Mouse (Mus musculus): ENCODE data around the gene Rps17. TPM values are rescaled to one million over a fixed set of nuclear protein-coding genes. Genes with fewer than 3 reads are reported as not detected.

Gene Rps17
- polyA plus RNA-seq, 1 experiment from 2014 or later = 1,270 TPM

DNA sequence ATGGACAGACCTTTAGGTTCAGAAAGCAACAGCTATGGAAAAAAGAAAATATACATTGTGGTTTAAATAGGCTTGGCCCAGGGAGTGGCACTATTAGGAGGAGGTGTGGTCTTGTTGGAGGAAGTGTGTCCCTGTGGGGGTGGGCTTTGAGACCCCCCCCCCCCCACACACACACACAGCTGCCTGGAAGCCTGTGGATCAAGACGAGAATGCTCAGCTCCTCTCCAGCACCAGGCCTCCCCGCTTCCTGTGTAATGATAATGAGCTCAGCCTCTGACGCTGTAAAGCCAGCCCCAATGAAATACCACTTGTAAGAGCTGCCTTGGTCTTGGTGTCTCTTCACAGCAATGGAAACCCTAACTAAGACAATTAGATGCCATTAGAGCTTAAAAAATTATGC lies 14.3 kb downstream of the Rps17 start:
- Histone ChIP-seq H3K27ac (no peak overlapping the region), H3K27me3 (no peaks in the 10 kb centered on the region), H3K9ac (no peak overlapping the region), H3K36me3 (peaks cover 57% of the 10 kb centered on the region), H3K4me3 (no peak overlapping the region), H3K4me2 (replicated peaks) (no peak overlapping the region), H3K4me1 (no peaks in the 10 kb centered on the region), H3K9me3 (no peaks in the 10 kb centered on the region)
- 17% methylated on average over 3 of the region's 3 CpGs for WGBS
- no peak for ATAC-seq (ENCODE audit: low FRiP score, low read depth)

DNA sequence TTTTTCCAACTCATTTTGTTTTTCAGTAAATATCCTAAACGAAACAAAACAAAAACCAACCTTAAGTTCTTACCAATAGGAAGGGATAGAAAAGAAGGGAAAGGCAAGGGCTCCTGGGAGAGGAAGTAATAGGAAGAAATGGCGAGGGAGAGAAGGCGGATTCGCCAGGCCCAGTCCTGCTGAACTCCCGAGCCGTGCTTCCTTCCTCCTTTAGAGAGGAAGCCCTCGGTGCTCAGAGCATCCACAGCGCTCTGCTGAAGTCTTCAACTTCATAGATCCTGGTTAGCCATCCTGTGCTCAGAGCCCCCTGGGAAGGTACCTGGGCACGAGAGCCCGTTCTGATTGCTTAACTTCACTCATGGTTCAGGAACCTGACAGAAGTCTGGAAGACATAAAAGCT lies 17.4 kb downstream of the Rps17 start:
- 80% methylated on average over 10 of the region's 10 CpGs for WGBS
- Histone ChIP-seq H3K4me1 (no peaks in the 10 kb centered on the region), H3K27me3 (no peaks in the 10 kb centered on the region), H3K4me2 (replicated peaks) (no peak overlapping the region), H3K27ac (no peak overlapping the region), H3K9me3 (no peaks in the 10 kb centered on the region), H3K36me3 (peaks cover 37% of the 10 kb centered on the region), H3K9ac (no peak overlapping the region), H3K4me3 (no peak overlapping the region)
- no peak for ATAC-seq (ENCODE audit: low FRiP score, low read depth)

DNA sequence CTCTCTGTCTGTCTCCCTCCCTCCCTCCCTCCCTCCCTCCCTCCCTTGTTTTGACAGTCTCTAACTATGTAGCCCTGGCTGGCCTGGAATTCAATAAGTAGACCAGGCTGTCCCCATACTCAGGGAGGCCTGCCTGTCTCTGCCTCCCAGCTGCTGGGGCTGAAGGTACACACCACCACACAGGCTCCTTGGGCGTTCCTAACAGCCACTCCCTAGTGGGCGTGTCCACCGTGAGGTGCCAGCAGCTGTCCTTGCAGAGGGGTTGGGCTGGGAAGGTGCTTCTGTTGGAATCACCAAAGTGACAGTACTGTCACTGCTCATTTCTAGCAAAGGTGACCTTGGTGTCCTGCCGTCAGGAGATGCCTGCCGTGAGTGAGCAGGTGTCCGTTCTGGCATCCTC lies 18.2 kb downstream of the Rps17 start:
- Histone ChIP-seq H3K27ac (no peak overlapping the region), H3K36me3 (peaks cover 29% of the 10 kb centered on the region)
- WGBS = 80% methylated on average over 6 of the region's 6 CpGs

DNA sequence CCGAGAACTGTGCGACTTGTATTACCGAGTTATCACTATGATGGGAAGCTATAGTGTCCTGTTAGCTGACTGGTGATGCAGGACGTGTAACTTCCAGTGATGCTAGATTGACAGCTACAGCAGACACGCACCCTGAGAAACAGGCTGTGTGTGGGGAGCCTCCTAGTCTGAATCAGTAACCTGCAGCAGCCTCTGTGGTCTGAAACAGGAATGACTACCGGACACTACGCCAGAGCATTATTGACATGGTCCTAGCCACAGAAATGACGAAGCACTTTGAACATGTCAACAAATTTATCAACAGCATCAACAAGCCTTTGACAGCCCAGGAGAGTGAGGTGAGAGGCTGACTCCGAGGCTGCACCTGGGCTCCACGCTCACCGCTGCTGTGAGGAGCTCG lies 19.0 kb downstream of the Rps17 start:
- Histone ChIP-seq H3K4me1 (peaks cover 3% of the 10 kb centered on the region; the same call in 1 of the 2 replicates), H3K4me3 (no peak overlapping the region), H3K27ac (no peak overlapping the region), H3K27me3 (no peaks in the 10 kb centered on the region), H3K9me3 (no peaks in the 10 kb centered on the region), H3K36me3 (peaks cover 26% of the 10 kb centered on the region), H3K4me2 (replicated peaks) (no peak overlapping the region), H3K9ac (no peak overlapping the region)
- WGBS = 87% methylated on average over 12 of the region's 12 CpGs
- ATAC-seq (ENCODE audit: low FRiP score, low read depth) = no peak

More for the DNA sequence above, 18.2 kb downstream of the Rps17 start:
- Histone ChIP-seq H3K9me3 (no peaks in the 10 kb centered on the region), H3K4me3 (no peak overlapping the region), H3K9ac (no peak overlapping the region), H3K4me2 (replicated peaks) (no peak overlapping the region), H3K27me3 (no peaks in the 10 kb centered on the region), H3K4me1 (no peaks in the 10 kb centered on the region)
- ATAC-seq (ENCODE audit: low FRiP score, low read depth) = no peak

DNA sequence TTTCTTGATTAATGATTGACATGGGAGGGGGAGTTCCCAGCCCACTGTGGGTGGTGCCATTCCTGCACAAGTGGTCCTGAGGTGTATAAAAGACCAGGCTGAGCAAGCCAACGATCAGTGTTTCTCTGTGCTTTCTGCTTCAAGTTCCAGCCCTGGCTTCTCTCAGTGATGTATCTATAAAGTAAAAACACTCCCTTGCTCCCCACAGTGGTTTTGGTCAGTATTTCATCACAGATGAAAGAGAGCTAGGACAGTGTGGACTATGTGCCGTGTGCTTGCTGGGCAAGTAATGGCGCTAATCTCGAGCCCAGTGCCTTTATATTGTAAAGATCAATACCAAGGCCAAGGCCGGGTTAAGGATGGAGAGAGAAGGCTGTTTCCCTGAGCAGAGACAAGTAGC lies 23.3 kb downstream of the Rps17 start:
- H3K27ac ChIP-seq = no peak overlapping the region
- H3K4me2 ChIP-seq (replicated peaks) = no peak overlapping the region
- H3K9me3 ChIP-seq = no peaks in the 10 kb centered on the region
- H3K36me3 ChIP-seq = 0 out of 2 replicates have a peak, but pooled peaks cover under 1% of the 10 kb centered on the region
- 82% methylated on average over 5 of the region's 5 CpGs for WGBS
- H3K9ac ChIP-seq = no peak overlapping the region
- H3K4me1 ChIP-seq = peaks cover 9% of the 10 kb centered on the region; the same call in 1 of the 2 replicates
- no peak overlapping the region for H3K4me3 ChIP-seq
- ATAC-seq (ENCODE audit: low FRiP score, low read depth) = no peak
- no peaks in the 10 kb centered on the region for H3K27me3 ChIP-seq

DNA sequence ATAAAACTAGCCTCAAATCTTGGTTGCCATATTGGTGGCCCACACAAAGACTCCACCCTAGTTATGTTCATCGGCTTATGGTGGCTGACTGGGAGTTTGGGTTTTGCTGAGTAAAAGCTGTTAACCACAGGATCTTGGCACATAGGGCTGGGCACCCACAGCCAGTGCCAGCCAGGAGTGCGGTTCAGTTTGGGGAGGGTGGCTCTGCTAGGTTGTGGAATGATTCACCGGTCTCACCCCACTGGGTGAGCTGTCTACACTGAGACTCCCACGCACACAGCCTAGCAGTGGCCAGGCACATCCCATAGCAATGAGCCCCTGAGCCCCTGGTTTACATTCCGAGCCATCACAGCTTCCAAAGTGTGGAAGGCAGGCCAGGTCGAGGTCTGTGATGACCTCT lies 25.3 kb downstream of the Rps17 start:
- Histone ChIP-seq H3K4me3 (no peak overlapping the region), H3K4me2 (replicated peaks) (no peak overlapping the region), H3K27me3 (no peaks in the 10 kb centered on the region), H3K9ac (no peak overlapping the region), H3K4me1 (peaks cover 9% of the 10 kb centered on the region; the same call in 1 of the 2 replicates), H3K36me3 (no peaks in the 10 kb centered on the region), H3K27ac (no peak overlapping the region), H3K9me3 (no peaks in the 10 kb centered on the region)
- WGBS = 73% methylated on average over 6 of the region's 6 CpGs
- ATAC-seq (ENCODE audit: low FRiP score, low read depth) = no peak

DNA sequence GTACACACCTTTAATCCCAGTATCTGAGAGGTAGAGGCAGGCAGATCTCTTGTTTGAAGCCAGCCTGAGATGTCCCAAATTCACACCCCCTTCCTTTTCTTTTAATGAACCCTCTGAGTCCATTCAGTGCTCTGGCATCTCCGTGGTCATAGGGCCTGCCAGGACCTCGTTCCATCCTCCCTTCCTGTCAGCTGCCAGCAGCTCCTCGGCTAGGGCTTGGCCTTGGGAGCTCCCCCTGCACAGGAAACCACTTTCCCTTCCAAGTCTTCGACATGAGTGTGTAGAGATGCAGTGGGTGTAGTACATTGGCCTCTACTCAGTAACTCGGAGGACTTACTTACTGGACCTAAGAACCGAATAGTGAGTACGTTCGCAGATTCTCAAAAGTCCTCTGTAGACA lies 29.5 kb downstream of the Rps17 start:
- no peak overlapping the region for H3K4me3 ChIP-seq
- ATAC-seq (ENCODE audit: low FRiP score, low read depth) = no peak
- no peaks in the 10 kb centered on the region for H3K27me3 ChIP-seq
- H3K4me2 ChIP-seq (replicated peaks) = no peak overlapping the region
- H3K4me1 ChIP-seq = 0 out of 2 replicates have a peak, but pooled peaks cover 3% of the 10 kb centered on the region
- no peak overlapping the region for H3K9ac ChIP-seq
- 65% methylated on average over 8 of the region's 8 CpGs for WGBS
- H3K9me3 ChIP-seq = no peaks in the 10 kb centered on the region
- H3K36me3 ChIP-seq = no peaks in the 10 kb centered on the region
- H3K27ac ChIP-seq = no peak overlapping the region

DNA sequence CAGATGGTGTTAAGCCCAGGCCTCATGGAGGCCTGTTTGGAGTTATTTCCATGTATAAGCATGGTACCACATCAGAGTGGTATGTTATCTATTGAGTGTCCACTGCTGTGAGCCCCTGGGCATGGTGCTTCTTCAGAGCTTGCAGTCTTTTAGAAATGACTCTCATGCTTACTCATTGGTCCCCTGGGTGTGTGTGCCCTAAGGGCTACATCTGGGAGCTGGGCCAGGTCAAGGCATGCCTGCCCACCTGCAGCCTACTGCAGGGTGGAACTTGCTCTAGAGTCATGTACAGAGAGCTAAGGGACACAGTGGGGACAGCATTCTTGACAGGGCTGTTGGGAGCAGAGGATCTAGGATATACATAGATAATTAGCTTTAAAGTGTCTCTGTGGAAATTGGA lies 33.5 kb downstream of the Rps17 start:
- Histone ChIP-seq H3K36me3 (no peaks in the 10 kb centered on the region), H3K9me3 (no peaks in the 10 kb centered on the region), H3K4me2 (replicated peaks) (no peak overlapping the region), H3K27me3 (no peaks in the 10 kb centered on the region), H3K27ac (no peak overlapping the region), H3K9ac (no peak overlapping the region), H3K4me3 (no peak overlapping the region), H3K4me1 (no peaks in the 10 kb centered on the region)
- no peak for ATAC-seq (ENCODE audit: low FRiP score, low read depth)

DNA sequence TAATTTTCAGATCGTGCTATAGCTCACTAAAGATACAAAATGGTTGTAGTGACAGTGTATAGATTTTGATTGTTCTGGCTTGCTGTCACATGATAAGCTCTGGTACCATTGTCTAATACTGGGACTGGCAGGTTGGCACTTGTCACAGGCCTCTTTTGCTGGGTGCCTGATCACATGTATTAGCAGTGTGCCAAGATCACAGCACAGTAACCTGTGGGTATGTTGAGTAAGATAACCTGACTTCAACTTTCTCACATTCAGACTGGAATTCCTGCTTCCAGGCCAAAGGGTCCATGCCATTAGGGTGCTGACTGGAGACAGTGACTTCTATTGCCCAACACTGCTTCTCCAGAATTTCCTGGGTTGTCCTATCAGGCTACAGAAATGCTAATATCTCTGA lies 33.9 kb downstream of the Rps17 start:
- H3K4me2 ChIP-seq (replicated peaks) = no peak overlapping the region
- H3K27me3 ChIP-seq = no peaks in the 10 kb centered on the region
- WGBS = 88% methylated on average over 1 of the region's 1 CpGs
- no peak overlapping the region for H3K27ac ChIP-seq
- H3K36me3 ChIP-seq = no peaks in the 10 kb centered on the region
- no peak overlapping the region for H3K9ac ChIP-seq
- no peaks in the 10 kb centered on the region for H3K4me1 ChIP-seq
- ATAC-seq (ENCODE audit: low FRiP score, low read depth) = no peak
- no peak overlapping the region for H3K4me3 ChIP-seq
- no peaks in the 10 kb centered on the region for H3K9me3 ChIP-seq

DNA sequence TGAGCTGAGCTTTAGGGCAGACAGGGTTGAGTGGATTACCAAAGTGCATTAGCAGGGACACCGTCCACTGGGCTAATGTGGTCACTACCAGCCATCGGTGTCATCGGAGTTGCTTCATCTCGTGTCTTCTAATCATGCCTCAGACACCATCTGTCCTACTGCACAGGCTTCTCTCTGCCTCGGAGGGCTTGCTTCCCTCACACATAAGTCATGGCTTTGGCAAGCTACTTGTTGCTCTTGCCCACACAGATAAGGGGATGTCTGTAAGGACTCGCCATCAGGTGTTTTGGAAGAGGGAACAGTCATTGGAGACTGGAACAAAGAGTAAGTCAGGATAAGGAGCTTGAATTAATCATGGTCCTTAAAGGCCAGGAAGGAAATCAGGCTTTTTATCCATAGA lies 35.8 kb downstream of the Rps17 start:
- H3K4me2 ChIP-seq (replicated peaks) = no peak overlapping the region
- H3K9me3 ChIP-seq = no peaks in the 10 kb centered on the region
- no peaks in the 10 kb centered on the region for H3K36me3 ChIP-seq
- H3K9ac ChIP-seq = no peak overlapping the region
- WGBS = 88% methylated on average over 6 of the region's 6 CpGs
- H3K27me3 ChIP-seq = no peaks in the 10 kb centered on the region
- ATAC-seq (ENCODE audit: low FRiP score, low read depth) = no peak
- H3K4me1 ChIP-seq = no peaks in the 10 kb centered on the region
- no peak overlapping the region for H3K27ac ChIP-seq
- H3K4me3 ChIP-seq = no peak overlapping the region

DNA sequence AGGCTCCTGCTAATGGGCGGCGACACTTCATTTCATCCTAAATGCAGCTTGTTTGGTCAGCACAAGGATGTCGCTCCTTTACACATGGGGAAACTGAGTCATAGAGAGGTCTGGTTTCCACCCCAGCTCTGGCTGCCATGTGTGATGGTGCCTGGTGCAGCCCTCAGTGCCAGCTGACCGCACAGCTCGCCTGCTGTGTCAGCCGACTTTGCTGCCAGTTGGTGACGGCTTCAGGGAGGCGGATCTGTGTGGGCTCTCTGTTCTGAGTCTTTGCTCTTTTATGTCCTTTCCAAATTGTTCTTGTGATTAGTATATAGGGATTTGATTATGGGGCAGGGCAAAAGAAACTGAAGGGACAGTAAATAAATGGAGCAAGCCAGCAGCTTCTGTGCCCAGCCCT lies 37.3 kb downstream of the Rps17 start:
- no peaks in the 10 kb centered on the region for H3K4me1 ChIP-seq
- H3K27me3 ChIP-seq = no peaks in the 10 kb centered on the region
- H3K27ac ChIP-seq = no peak overlapping the region
- no peak for ATAC-seq (ENCODE audit: low FRiP score, low read depth)
- H3K9me3 ChIP-seq = no peaks in the 10 kb centered on the region
- no peak overlapping the region for H3K4me2 ChIP-seq (replicated peaks)
- H3K9ac ChIP-seq = no peak overlapping the region
- H3K4me3 ChIP-seq = no peak overlapping the region
- WGBS = 73% methylated on average over 8 of the region's 8 CpGs
- no peaks in the 10 kb centered on the region for H3K36me3 ChIP-seq

DNA sequence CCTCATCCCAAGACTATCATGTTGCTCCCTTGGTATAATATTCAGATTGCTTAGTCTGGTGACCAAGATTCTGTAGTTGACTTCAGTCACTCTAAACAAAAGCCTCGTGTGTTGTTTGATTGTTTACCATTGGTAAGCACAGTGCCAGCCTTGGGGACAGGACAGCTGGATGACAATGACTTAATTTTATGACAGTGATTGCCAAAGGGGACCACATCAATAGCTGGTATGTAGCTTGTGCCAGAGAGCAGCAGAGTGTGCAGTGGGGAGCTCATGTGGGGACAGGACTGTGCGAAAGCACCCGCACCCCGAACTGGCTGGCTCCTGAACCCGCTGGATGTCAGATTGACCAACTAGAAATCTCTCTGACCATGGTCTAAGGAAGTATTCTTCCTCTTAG lies 40.4 kb downstream of the Rps17 start:
- peaks cover 8% of the 10 kb centered on the region for H3K4me1 ChIP-seq
- no peaks in the 10 kb centered on the region for H3K9me3 ChIP-seq
- H3K27me3 ChIP-seq = no peaks in the 10 kb centered on the region
- 87% methylated on average over 5 of the region's 5 CpGs for WGBS
- H3K4me3 ChIP-seq = no peak overlapping the region
- no peak overlapping the region for H3K9ac ChIP-seq
- H3K36me3 ChIP-seq = no peaks in the 10 kb centered on the region
- H3K27ac ChIP-seq = no peak overlapping the region
- no peak for ATAC-seq (ENCODE audit: low FRiP score, low read depth)
- no peak overlapping the region for H3K4me2 ChIP-seq (replicated peaks)

DNA sequence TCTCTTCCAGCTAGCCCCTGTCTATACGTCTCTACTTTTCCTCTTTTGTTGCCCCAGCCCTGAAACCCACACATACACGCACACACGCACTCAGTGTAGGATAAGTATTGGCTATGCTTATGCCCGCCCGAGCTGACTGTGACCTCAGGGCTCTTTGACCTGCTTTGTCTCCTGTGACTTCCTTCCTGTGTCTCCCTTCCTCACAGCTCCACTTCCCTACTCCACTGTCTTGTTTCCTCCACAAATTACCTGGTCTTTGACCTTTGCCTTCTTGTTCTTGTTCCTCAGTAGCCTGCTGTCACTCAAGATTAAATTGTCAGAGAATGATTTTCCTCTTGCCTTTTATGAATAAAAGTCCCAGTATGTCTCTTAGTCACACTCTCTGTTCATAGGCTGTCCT lies 41.0 kb downstream of the Rps17 start:
- no peak overlapping the region for H3K4me3 ChIP-seq
- no peak overlapping the region for H3K4me2 ChIP-seq (replicated peaks)
- no peaks in the 10 kb centered on the region for H3K27me3 ChIP-seq
- no peak overlapping the region for H3K27ac ChIP-seq
- no peaks in the 10 kb centered on the region for H3K9me3 ChIP-seq
- no peaks in the 10 kb centered on the region for H3K36me3 ChIP-seq
- peaks cover 8% of the 10 kb centered on the region for H3K4me1 ChIP-seq
- no peak for ATAC-seq (ENCODE audit: low FRiP score, low read depth)
- H3K9ac ChIP-seq = no peak overlapping the region
- WGBS = 77% methylated on average over 5 of the region's 5 CpGs

All from limb, embryonic 13.5 days (tissue).